In the genomic region with DNA sequence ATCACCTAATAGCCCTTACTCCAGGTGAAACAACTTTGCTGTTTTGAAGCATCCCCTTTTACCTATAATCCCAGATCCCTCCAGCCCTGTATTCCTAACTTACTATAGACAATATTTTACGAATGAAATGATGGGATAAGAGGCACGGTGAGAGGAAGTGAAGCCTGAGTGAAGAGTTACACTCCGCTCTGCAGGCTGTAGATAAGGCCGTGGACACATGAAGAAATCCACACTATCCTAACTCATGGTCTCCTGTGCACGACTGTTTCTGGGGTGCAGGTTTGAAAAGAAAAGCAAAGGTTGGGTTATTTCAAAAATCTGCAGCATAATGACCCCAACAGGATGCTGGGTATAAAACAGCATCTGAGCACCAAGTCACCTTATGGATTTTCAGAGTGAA, we compare ENCODE assay signal across 22 mouse cellular contexts.
DNase-seq lines count a peak whose midpoint lies in the region; ATAC-seq and TF ChIP-seq lines count a peak whose summit lies in the region.
"Had no signal": no experiment of that assay in that cellular context is flagged by ENCODE, and none has a peak within 500 bp of the region (broad histone marks: within the 10 kb centered on the region; RNA-seq: fewer than 3 reads in every experiment).

No protein-coding gene starts in this region.

- WGBS in intestine, embryonic 15.5 days: 74% methylated on average over 5 of the region's 5 CpGs
- WGBS in intestine, postnatal 0 days: 47% methylated on average over 5 of the region's 5 CpGs
- 9% methylated on average over 5 of the region's 5 CpGs for WGBS in liver, embryonic 13.5 days (ENCODE audit: insufficient replicate concordance)
- 72% methylated on average over 5 of the region's 5 CpGs for WGBS in stomach, postnatal 0 days
- WGBS in forebrain, embryonic 12.5 days: 91% methylated on average over 5 of the region's 5 CpGs
- WGBS in kidney, embryonic 15.5 days: 83% methylated on average over 5 of the region's 5 CpGs

- H3K9ac ChIP-seq in intestine, embryonic 15.5 days: no peak overlapping the region
- H3K9ac ChIP-seq in intestine, postnatal 0 days (ENCODE audit: low read depth, low read length): no peak overlapping the region
- H3K9ac ChIP-seq in liver, embryonic 13.5 days: no peak overlapping the region
- no peak overlapping the region for H3K9ac ChIP-seq in stomach, postnatal 0 days (ENCODE audit: low read length)
- no peak overlapping the region for H3K9ac ChIP-seq in forebrain, embryonic 12.5 days
- H3K9ac ChIP-seq in kidney, embryonic 15.5 days: no peak overlapping the region
- H3K9ac ChIP-seq: heart, embryonic 12.5 days; hindbrain, embryonic 13.5 days; limb, embryonic 15.5 days; neural tube, embryonic 12.5 days had no signal

- H3K36me3 ChIP-seq in intestine, embryonic 15.5 days: peaks cover 5% of the 10 kb centered on the region; the same call in 1 of the 2 replicates
- no peaks in the 10 kb centered on the region for H3K36me3 ChIP-seq in intestine, postnatal 0 days (ENCODE audit: control insufficient read depth, insufficient read depth)
- H3K36me3 ChIP-seq in liver, embryonic 13.5 days: peaks cover under 1% of the 10 kb centered on the region; the same call in 1 of the 2 replicates
- H3K36me3 ChIP-seq in megakaryocyte, embryonic 14.5 days (replicated peaks; ENCODE audit: low read length): peaks cover 31% of the 10 kb centered on the region
- no peaks in the 10 kb centered on the region for H3K36me3 ChIP-seq in stomach, postnatal 0 days (ENCODE audit: control insufficient read depth, insufficient read depth, low read length)
- H3K36me3 ChIP-seq in forebrain, embryonic 12.5 days (replicated peaks): no peaks in the 10 kb centered on the region
- H3K36me3 ChIP-seq in kidney, embryonic 15.5 days: no peaks in the 10 kb centered on the region
- H3K36me3 ChIP-seq: neural tube, embryonic 12.5 days had no signal

- no peak for TF ChIP-seq CTCF in intestine, postnatal 0 days (IDR thresholded peaks at IDR 0.05; ENCODE audit: low read depth)
- no peak for TF ChIP-seq CTCF in stomach, postnatal 0 days (IDR thresholded peaks at IDR 0.05; ENCODE audit: low read depth)

- H3K4me1 ChIP-seq in intestine, embryonic 15.5 days (replicated peaks): no peaks in the 10 kb centered on the region; the same call in 1 of the 2 replicates
- H3K4me1 ChIP-seq in intestine, postnatal 0 days (replicated peaks; ENCODE audit: control insufficient read depth, insufficient read depth, low read length): peaks cover 3% of the 10 kb centered on the region; the same call in 1 of the 2 replicates
- peaks cover 13% of the 10 kb centered on the region for H3K4me1 ChIP-seq in liver, embryonic 13.5 days (replicated peaks)
- peaks cover 23% of the 10 kb centered on the region for H3K4me1 ChIP-seq in megakaryocyte, embryonic 14.5 days
- H3K4me1 ChIP-seq in stomach, postnatal 0 days (replicated peaks; ENCODE audit: control insufficient read depth, insufficient read depth): no peaks in the 10 kb centered on the region
- H3K4me1 ChIP-seq in forebrain, embryonic 12.5 days: no peaks in the 10 kb centered on the region
- H3K4me1 ChIP-seq in kidney, embryonic 15.5 days: peaks cover 7% of the 10 kb centered on the region; the same call in 1 of the 2 replicates
- H3K4me1 ChIP-seq: hindbrain, embryonic 13.5 days; neural tube, embryonic 12.5 days had no signal

- peak; percentile 55 for DNase-seq in MEL-GATA-1-ER (ENCODE audit: extremely low read depth, low read depth)
- DNase-seq in liver, embryonic 13.5 days: no peak
- no peak for DNase-seq in stomach, postnatal 0 days (ENCODE audit: low spot score)
- DNase-seq: cerebellum, adult 8-10 months; cerebellum, postnatal 36 days; left cerebral cortex, postnatal 4 days; midbrain, embryonic 14.5 days; right cerebral cortex, postnatal 14 days; thymus, adult 18-20 months; thymus, postnatal 4 days had no signal

- H3K9me3 ChIP-seq in intestine, embryonic 15.5 days: no peaks in the 10 kb centered on the region
- H3K9me3 ChIP-seq in intestine, postnatal 0 days (ENCODE audit: control insufficient read depth): no peaks in the 10 kb centered on the region
- H3K9me3 ChIP-seq in liver, embryonic 13.5 days (replicated peaks): no peaks in the 10 kb centered on the region
- H3K9me3 ChIP-seq in megakaryocyte, embryonic 14.5 days: peaks cover 8% of the 10 kb centered on the region; the same call in 1 of the 2 replicates
- H3K9me3 ChIP-seq in stomach, postnatal 0 days (ENCODE audit: control insufficient read depth, low read length): no peaks in the 10 kb centered on the region
- H3K9me3 ChIP-seq in forebrain, embryonic 12.5 days: no peaks in the 10 kb centered on the region
- H3K9me3 ChIP-seq in kidney, embryonic 15.5 days (replicated peaks): peaks cover 2% of the 10 kb centered on the region; the same call in 1 of the 2 replicates
- H3K9me3 ChIP-seq: heart, embryonic 12.5 days; hindbrain, embryonic 13.5 days; limb, embryonic 15.5 days; neural tube, embryonic 12.5 days had no signal

- no peaks in the 10 kb centered on the region for H3K27me3 ChIP-seq in intestine, embryonic 15.5 days (replicated peaks)
- H3K27me3 ChIP-seq in intestine, postnatal 0 days (replicated peaks; ENCODE audit: control insufficient read depth, insufficient read depth, low read length): no peaks in the 10 kb centered on the region
- H3K27me3 ChIP-seq in liver, embryonic 13.5 days: no peaks in the 10 kb centered on the region
- no peaks in the 10 kb centered on the region for H3K27me3 ChIP-seq in megakaryocyte, embryonic 14.5 days (replicated peaks)
- H3K27me3 ChIP-seq in stomach, postnatal 0 days (ENCODE audit: control insufficient read depth, insufficient read depth, low read length): no peaks in the 10 kb centered on the region
- H3K27me3 ChIP-seq in forebrain, embryonic 12.5 days: no peaks in the 10 kb centered on the region
- no peaks in the 10 kb centered on the region for H3K27me3 ChIP-seq in kidney, embryonic 15.5 days
- H3K27me3 ChIP-seq: heart, embryonic 12.5 days; hindbrain, embryonic 13.5 days; limb, embryonic 15.5 days; neural tube, embryonic 12.5 days had no signal

- H3K4me3 ChIP-seq in intestine, embryonic 15.5 days (replicated peaks): no peak overlapping the region
- H3K4me3 ChIP-seq in intestine, postnatal 0 days (ENCODE audit: low read depth, low read length): no peak overlapping the region
- H3K4me3 ChIP-seq in liver, embryonic 13.5 days (replicated peaks): no peak overlapping the region
- H3K4me3 ChIP-seq in megakaryocyte, embryonic 14.5 days (replicated peaks): peak overlapping the region; percentile 77
- H3K4me3 ChIP-seq in stomach, postnatal 0 days (ENCODE audit: low read depth, low read length): no peak overlapping the region
- no peak overlapping the region for H3K4me3 ChIP-seq in forebrain, embryonic 12.5 days (replicated peaks)
- no peak overlapping the region for H3K4me3 ChIP-seq in kidney, embryonic 15.5 days (replicated peaks)
- H3K4me3 ChIP-seq: heart, embryonic 12.5 days; hindbrain, embryonic 13.5 days; limb, embryonic 15.5 days; neural tube, embryonic 12.5 days had no signal

- 0 out of 2 replicates have a peak overlapping the region, but pooled peaks have one; percentile 7 for H3K27ac ChIP-seq in intestine, embryonic 15.5 days
- H3K27ac ChIP-seq in intestine, postnatal 0 days (ENCODE audit: low read depth, low read length): no peak overlapping the region
- H3K27ac ChIP-seq in liver, embryonic 13.5 days: no peak overlapping the region
- H3K27ac ChIP-seq in stomach, postnatal 0 days (replicated peaks): no peak overlapping the region
- no peak overlapping the region for H3K27ac ChIP-seq in forebrain, embryonic 12.5 days
- H3K27ac ChIP-seq in kidney, embryonic 15.5 days: no peak overlapping the region
- H3K27ac ChIP-seq: hindbrain, embryonic 13.5 days; limb, embryonic 15.5 days; neural tube, embryonic 12.5 days had no signal

- no peak overlapping the region for H3K4me2 ChIP-seq in intestine, embryonic 15.5 days (replicated peaks)
- no peak overlapping the region; the same call in 1 of the 2 replicates for H3K4me2 ChIP-seq in intestine, postnatal 0 days (replicated peaks; ENCODE audit: low read depth)
- 0 out of 2 replicates have a peak overlapping the region, but pooled peaks have one; percentile 25 for H3K4me2 ChIP-seq in liver, embryonic 13.5 days
- H3K4me2 ChIP-seq in stomach, postnatal 0 days (replicated peaks; ENCODE audit: low read depth): no peak overlapping the region
- H3K4me2 ChIP-seq in forebrain, embryonic 12.5 days: no peak overlapping the region
- H3K4me2 ChIP-seq in kidney, embryonic 15.5 days: no peak overlapping the region
- H3K4me2 ChIP-seq: heart, embryonic 12.5 days; hindbrain, embryonic 13.5 days; limb, embryonic 15.5 days; neural tube, embryonic 12.5 days had no signal

- no peak for ATAC-seq in intestine, embryonic 15.5 days
- ATAC-seq in intestine, postnatal 0 days: no peak
- no peak for ATAC-seq in liver, embryonic 13.5 days (ENCODE audit: low read depth)
- ATAC-seq in stomach, postnatal 0 days (ENCODE audit: low FRiP score, low TSS enrichment): no peak
- no peak for ATAC-seq in forebrain, embryonic 12.5 days (ENCODE audit: low FRiP score)
- no peak for ATAC-seq in kidney, embryonic 15.5 days (replicated peaks; ENCODE audit: low FRiP score)
- ATAC-seq: CD4-positive, CD25-positive, alpha-beta regulatory T cell, adult 4 months; forebrain, embryonic 14.5 days; lung, postnatal 0 days had no signal

- no peak for TF ChIP-seq EP300 in stomach, postnatal 0 days (optimal IDR thresholded peaks at IDR 0.05)
